Mouse (Mus musculus): ENCODE results near the gene Pcdh18. TPM values are rescaled to one million over a fixed set of nuclear protein-coding genes. Genes with fewer than 3 reads are reported as not detected.
A peak's percentile ranks its signal among the peaks of the same experiment; 100 is the strongest.

Gene Pcdh18
- total RNA-seq (2021) = 1 to 10 TPM; 4.8 to 5.4 TPM

GRCm38 (mm10) chr3:49756870-49757625 lies at the start of gene Pcdh18:
Gene Pcdh18, minus strand, starts transcription at chr3:49757325.
- peak; percentile 78 to 79 for DNase-seq
- intact Hi-C loops (cut with DNase I) = loop anchor here (2.0 to 5.0 kb wide), 4 partner anchors 114 to 320 kb away; no protein-coding TSS in a partner anchor

GRCm38 (mm10) chr3:49806823-49807222 lies 49.7 kb upstream of the Pcdh18 start:
- no peak for DNase-seq
- intact Hi-C loops (cut with DNase I) = no loop called here

GRCm38 (mm10) chr3:49805511-49805910 lies 48.4 kb upstream of the Pcdh18 start:
- intact Hi-C loops (cut with DNase I) = no loop called here
- DNase-seq = no peak

- no peak for DNase-seq
- intact Hi-C loops (cut with DNase I) = no loop called here
These were observed 31.2 kb upstream of the Pcdh18 start for GRCm38 (mm10) chr3:49788296-49788695.

- no peak for DNase-seq
- intact Hi-C loops (cut with DNase I) = no loop called here
These were observed 30.6 kb upstream of the Pcdh18 start for GRCm38 (mm10) chr3:49787719-49788118.

- no peak for DNase-seq
- intact Hi-C loops (cut with DNase I) = no loop called here
These were observed 12.0 kb upstream of the Pcdh18 start for GRCm38 (mm10) chr3:49768992-49769738.

- intact Hi-C loops (cut with DNase I) = no loop called here
- DNase-seq = no peak
These were observed 5.6 kb upstream of the Pcdh18 start for GRCm38 (mm10) chr3:49762711-49763110.

GRCm38 (mm10) chr3:49761971-49762370 lies 4.8 kb upstream of the Pcdh18 start:
- intact Hi-C loops (cut with DNase I) = no loop called here
- no peak for DNase-seq

- intact Hi-C loops (cut with DNase I) = loop anchor here (2.0 to 5.0 kb wide), 4 partner anchors 115 to 319 kb away; no protein-coding TSS in a partner anchor
- DNase-seq = no peak
These were observed 498 bp upstream of the Pcdh18 start for GRCm38 (mm10) chr3:49757626-49758019.

GRCm38 (mm10) chr3:49755986-49756845 lies 909 bp downstream of the Pcdh18 start:
- intact Hi-C loops (cut with DNase I) = loop anchor here (2.0 to 5.0 kb wide), 4 partner anchors 113 to 321 kb away; no protein-coding TSS in a partner anchor
- DNase-seq = peak; percentile 28 to 56

GRCm38 (mm10) chr3:49752766-49753165 lies 4.4 kb downstream of the Pcdh18 start:
- DNase-seq = no peak
- intact Hi-C loops (cut with DNase I) = no loop called here

GRCm38 (mm10) chr3:49749491-49750284 lies 7.4 kb downstream of the Pcdh18 start:
- intact Hi-C loops (cut with DNase I) = no loop called here
- DNase-seq = no peak

- intact Hi-C loops (cut with DNase I) = no loop called here
These were observed 9.1 kb downstream of the Pcdh18 start for GRCm38 (mm10) chr3:49748054-49748453.

GRCm38 (mm10) chr3:49739061-49739460 lies 18.1 kb downstream of the Pcdh18 start:
- DNase-seq = no peak
- intact Hi-C loops (cut with DNase I) = no loop called here

More at GRCm38 (mm10) chr3:49748054-49748453, 9.1 kb downstream of the Pcdh18 start:
- DNase-seq = no peak

- no peak for DNase-seq
- intact Hi-C loops (cut with DNase I) = no loop called here
These were observed 18.6 kb downstream of the Pcdh18 start for GRCm38 (mm10) chr3:49738531-49738930.

GRCm38 (mm10) chr3:49706503-49706902 lies 50.6 kb downstream of the Pcdh18 start:
- no peak for DNase-seq
- intact Hi-C loops (cut with DNase I) = no loop called here

- intact Hi-C loops (cut with DNase I) = no loop called here
- DNase-seq = no peak
These were observed 57.2 kb downstream of the Pcdh18 start for GRCm38 (mm10) chr3:49699951-49700350.
